Mouse (Mus musculus) olfactory bulb, adult 2 months (tissue): ENCODE measurements around the gene Lrrc8a.

Source experiments
- CTCF ChIP-seq: fragments of 200-500 bp; IDR thresholded peaks from 2 replicates; pipeline ENCODE4 v1.5.1; 2012; ENCODE audit warnings: low read depth, mild to moderate bottlenecking, low read length, moderate library complexity; ENCODE audit not compliant: insufficient read depth
- POLR2A ChIP-seq: fragments of 200-500 bp; IDR thresholded peaks from 2 replicates; pipeline ENCODE4 v1.6.1; 2012; ENCODE audit warnings: mild to moderate bottlenecking, low read depth, low read length, moderate library complexity; ENCODE audit not compliant: insufficient read depth

DNA sequence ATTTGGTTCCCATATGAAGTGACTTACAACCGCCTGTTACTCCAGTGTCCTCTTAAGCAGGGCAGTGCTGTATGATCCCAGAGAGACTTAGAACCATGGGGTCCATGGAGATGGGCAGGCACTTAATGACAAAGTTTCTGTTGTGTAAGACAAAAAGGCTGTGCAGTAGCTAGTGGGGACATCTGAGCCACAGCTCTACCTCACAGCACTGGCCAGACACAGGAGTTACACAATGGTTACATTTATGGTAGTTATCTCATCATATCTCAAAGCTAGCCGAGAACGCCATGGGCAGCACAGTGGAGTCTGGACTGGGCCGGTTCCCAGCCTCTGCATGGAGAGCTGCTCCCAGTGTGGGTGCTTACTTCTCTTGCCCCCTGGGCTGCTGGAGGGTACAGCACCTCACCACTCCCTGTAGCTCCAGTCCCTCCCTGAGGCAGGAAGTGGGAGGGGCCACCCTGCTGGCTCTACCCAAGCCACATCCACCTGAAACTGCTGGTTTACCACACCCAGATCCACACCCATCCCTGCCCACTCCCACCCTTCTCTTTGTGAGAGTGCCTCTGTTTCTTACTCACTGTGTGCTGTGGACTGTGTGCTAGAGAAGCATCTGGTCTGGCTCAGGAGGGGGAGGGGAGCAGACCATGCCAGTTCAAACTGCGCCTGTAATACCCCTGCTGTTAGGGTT is 14.0 kb downstream of the Lrrc8a start:
- TF ChIP-seq CTCF (no peak), POLR2A (no peak)
